ENCODE assay signal across 8 mouse cellular contexts in genomic region chr17:28697290-28698195, GRCm38 (mm10). TPM values are rescaled to one million over a fixed set of nuclear protein-coding genes. Genes with fewer than 3 reads are reported as not detected.
A peak's percentile ranks its signal among the peaks of the same experiment; 100 is the strongest.
DNase-seq lines count a peak whose midpoint lies in the region; ATAC-seq and TF ChIP-seq lines count a peak whose summit lies in the region.
"Had no signal": no experiment of that assay in that cellular context is flagged by ENCODE, and none has a peak within 500 bp of the region (broad histone marks: within the 10 kb centered on the region; RNA-seq: fewer than 3 reads in every experiment).

No protein-coding gene starts in this region.

- H3K27ac ChIP-seq in kidney, postnatal 0 days = peak overlapping the region; percentile 26; the same call in 1 of the 2 replicates
- H3K27ac ChIP-seq in kidney, embryonic 16.5 days (ENCODE audit: low read length) = no peak overlapping the region
- peak overlapping the region; percentile 75 for H3K27ac ChIP-seq in MEL (ENCODE audit: control insufficient read depth, low read depth, low read length)
- H3K27ac ChIP-seq in forebrain, embryonic 15.5 days (replicated peaks) = 0 out of 2 replicates have a peak overlapping the region, but pooled peaks have one; percentile 2
- H3K27ac ChIP-seq: neural tube, embryonic 12.5 days had no signal

- no peak for TF ChIP-seq RAD21 in MEL (IDR thresholded peaks at IDR 0.05; ENCODE audit: low read depth, low read length)

- H3K4me2 ChIP-seq in kidney, postnatal 0 days (ENCODE audit: low read length) = no peak overlapping the region
- H3K4me2 ChIP-seq in kidney, embryonic 16.5 days (replicated peaks; ENCODE audit: low read depth, low read length) = no peak overlapping the region
- H3K4me2 ChIP-seq in forebrain, embryonic 15.5 days (replicated peaks) = no peak overlapping the region
- H3K4me2 ChIP-seq: neural tube, embryonic 12.5 days had no signal

- H3K4me3 ChIP-seq in kidney, postnatal 0 days (replicated peaks; ENCODE audit: low read depth, low read length) = no peak overlapping the region
- no peak overlapping the region for H3K4me3 ChIP-seq in kidney, embryonic 16.5 days (ENCODE audit: low read length)
- no peak overlapping the region for H3K4me3 ChIP-seq in MEL (ENCODE audit: control insufficient read depth in 1 of 2, insufficient read depth in 1 of 2, low read depth in 2 of 2, low read length in 2 of 2)
- no peak overlapping the region for H3K4me3 ChIP-seq in forebrain, embryonic 15.5 days
- H3K4me3 ChIP-seq: neural tube, embryonic 12.5 days had no signal

- DNase-seq in kidney, postnatal 0 days (ENCODE audit: low spot score) = no peak
- DNase-seq in CD4-positive, CD25-positive, alpha-beta regulatory T cell, adult 2 months (ENCODE audit: low read depth, low spot score) = peak; percentile 89
- peak; percentile 93 for DNase-seq in MEL (ENCODE audit: low read depth, low spot score)
- DNase-seq in adrenal gland, adult (ENCODE audit: inconsistent age in 2 of 2, low spot score in 1 of 2) = no peak

- no peak for ATAC-seq in kidney, postnatal 0 days (replicated peaks; ENCODE audit: low FRiP score, low read depth)
- ATAC-seq in kidney, embryonic 16.5 days (ENCODE audit: low FRiP score, low TSS enrichment) = no peak
- peak; percentile 48; the same call in 1 of the 2 replicates for ATAC-seq in forebrain, embryonic 15.5 days (replicated peaks)
- ATAC-seq in megakaryocyte, adult 5-6 weeks (ENCODE audit: poor library complexity, severe bottlenecking) = peak; percentile 66

- no peaks in the 10 kb centered on the region for H3K36me3 ChIP-seq in kidney, postnatal 0 days (ENCODE audit: insufficient read depth, low read length)
- H3K36me3 ChIP-seq in kidney, embryonic 16.5 days (ENCODE audit: insufficient read depth, low read length) = no peaks in the 10 kb centered on the region
- peaks cover 3 to 91% of the 10 kb centered on the region in 2 experiments for H3K36me3 ChIP-seq in MEL (ENCODE audit: control insufficient read depth in 1 of 2, insufficient read depth in 2 of 2, low read length in 2 of 2)
- H3K36me3 ChIP-seq in forebrain, embryonic 15.5 days = no peaks in the 10 kb centered on the region
- H3K36me3 ChIP-seq: neural tube, embryonic 12.5 days had no signal

- TF ChIP-seq EP300 in MEL (IDR thresholded peaks at IDR 0.05; ENCODE audit: low read depth in 1 of 2, low read length in 2 of 2) = peak; percentile 99

- H3K27me3 ChIP-seq in kidney, postnatal 0 days (ENCODE audit: insufficient read depth, low read length) = no peaks in the 10 kb centered on the region
- H3K27me3 ChIP-seq in kidney, embryonic 16.5 days (ENCODE audit: insufficient read depth, low read length) = no peaks in the 10 kb centered on the region
- H3K27me3 ChIP-seq in MEL (ENCODE audit: control insufficient read depth in 1 of 2, insufficient read depth in 2 of 2, low read length in 2 of 2) = no peaks in the 10 kb centered on the region
- no peaks in the 10 kb centered on the region for H3K27me3 ChIP-seq in forebrain, embryonic 15.5 days
- H3K27me3 ChIP-seq: neural tube, embryonic 12.5 days had no signal

- no peaks in the 10 kb centered on the region for H3K9me3 ChIP-seq in kidney, postnatal 0 days (replicated peaks; ENCODE audit: low read length)
- no peaks in the 10 kb centered on the region for H3K9me3 ChIP-seq in kidney, embryonic 16.5 days (ENCODE audit: low read length)
- H3K9me3 ChIP-seq in MEL (replicated peaks; ENCODE audit: insufficient read depth, low read length) = no peaks in the 10 kb centered on the region
- no peaks in the 10 kb centered on the region for H3K9me3 ChIP-seq in forebrain, embryonic 15.5 days
- H3K9me3 ChIP-seq: neural tube, embryonic 12.5 days had no signal

- WGBS in kidney, postnatal 0 days = 68% methylated on average over 13 of the region's 13 CpGs
- 74% methylated on average over 13 of the region's 13 CpGs for WGBS in kidney, embryonic 16.5 days
- 65% methylated on average over 13 of the region's 13 CpGs for WGBS in forebrain, embryonic 15.5 days

- H3K9ac ChIP-seq in kidney, postnatal 0 days (ENCODE audit: low read depth, low read length) = peak overlapping the region; percentile 14; the same call in 1 of the 2 replicates
- H3K9ac ChIP-seq in kidney, embryonic 16.5 days (replicated peaks; ENCODE audit: low read length) = no peak overlapping the region
- H3K9ac ChIP-seq in MEL (ENCODE audit: control insufficient read depth, low read depth, low read length, poor library complexity, severe bottlenecking) = peak overlapping the region; percentile 26; the same call in 1 of the 2 replicates
- H3K9ac ChIP-seq in forebrain, embryonic 15.5 days (replicated peaks) = no peak overlapping the region
- H3K9ac ChIP-seq: neural tube, embryonic 12.5 days had no signal

- H3K4me1 ChIP-seq in kidney, postnatal 0 days (replicated peaks; ENCODE audit: insufficient read depth, low read length) = peaks cover 35% of the 10 kb centered on the region
- H3K4me1 ChIP-seq in kidney, embryonic 16.5 days (ENCODE audit: insufficient read depth, low read length) = peaks cover 42% of the 10 kb centered on the region
- peaks cover 17 to 57% of the 10 kb centered on the region in 2 experiments for H3K4me1 ChIP-seq in MEL (ENCODE audit: control insufficient read depth in 1 of 2, insufficient read depth in 2 of 2, low read length in 2 of 2)
- H3K4me1 ChIP-seq in forebrain, embryonic 15.5 days = peaks cover 45% of the 10 kb centered on the region

- H3K79me2 ChIP-seq in MEL (ENCODE audit: control insufficient read depth, insufficient read depth, low read length, poor library complexity) = peaks cover 76% of the 10 kb centered on the region

- TF ChIP-seq POLR2A in MEL (IDR thresholded peaks at IDR 0.05; ENCODE audit: control insufficient read depth in 1 of 2, insufficient read depth in 1 of 2, low read depth in 1 of 2, low read length in 2 of 2, poor library complexity in 1 of 2) = no peak; a peak in 1 of 4 replicates

- TF ChIP-seq CTCF in kidney, postnatal 0 days (IDR thresholded peaks at IDR 0.05; ENCODE audit: low read depth) = no peak
- TF ChIP-seq CTCF in MEL (IDR thresholded peaks at IDR 0.05 in 2 of 3, conservative IDR thresholded peaks at IDR 0.05 in 1 of 3; ENCODE audit: control insufficient read depth in 1 of 3, insufficient read depth in 1 of 3, low read depth in 2 of 3, low read length in 3 of 3, poor library complexity in 1 of 3, severe bottlenecking in 1 of 3) = no peak

TF ChIP-seq in MEL, 35 proteins besides CTCF, POLR2A, EP300 and RAD21 (continues in another document):
- TF ChIP-seq TBP (IDR thresholded peaks at IDR 0.05; ENCODE audit: low read depth, low read length) (no peak; the same call in 1 of the 2 replicates), MXI1 (IDR thresholded peaks at IDR 0.05; ENCODE audit: low read depth, low read length) (peak; percentile 96), MYC (IDR thresholded peaks at IDR 0.05; ENCODE audit: low read depth, low read length) (0 out of 2 replicates have a peak, but pooled peaks have one; percentile 68), USF2 (IDR thresholded peaks at IDR 0.05; ENCODE audit: borderline replicate concordance in 1 of 2, insufficient read depth in 1 of 2, low read depth in 1 of 2, low read length in 2 of 2) (no peak), MAZ (IDR thresholded peaks at IDR 0.05; ENCODE audit: low read depth, low read length) (no peak), GABPA (IDR thresholded peaks at IDR 0.05; ENCODE audit: low read depth, low read length) (no peak), RCOR1 (IDR thresholded peaks at IDR 0.05; ENCODE audit: low read depth, low read length) (peak; percentile 92), BHLHE40 (IDR thresholded peaks at IDR 0.05; ENCODE audit: borderline replicate concordance, low read depth, low read length) (peak; percentile 51; the same call in 1 of the 2 replicates), E2F4 (IDR thresholded peaks at IDR 0.05; ENCODE audit: borderline replicate concordance, low read depth, low read length) (no peak), JUND (IDR thresholded peaks at IDR 0.05; ENCODE audit: low read depth, low read length) (peak; percentile 96), TAL1 (IDR thresholded peaks at IDR 0.05; ENCODE audit: low read length) (peak; percentile 93), ETS1 (IDR thresholded peaks at IDR 0.05; ENCODE audit: low read depth, low read length) (peak; percentile 96), MYB (IDR thresholded peaks at IDR 0.05; ENCODE audit: low read depth, low read length) (peak; percentile 65; the same call in 1 of the 2 replicates), TCF12 (IDR thresholded peaks at IDR 0.05; ENCODE audit: low read depth, low read length) (peak; percentile 96)

RNA-seq across cellular contexts. Expression of gene Mapk14, which starts 6.4 kb away (rescaled TPM):
- polyA plus RNA-seq in kidney, postnatal 0 days (2015; fragmentation: Nextera tagmentation; extraction: Ambion mirVana) = 33.8 and 34.0 TPM in 2 replicates
- 42.6 and 44.3 TPM in 2 replicates for polyA plus RNA-seq in kidney, embryonic 16.5 days (2015; fragmentation: Nextera tagmentation; extraction: Ambion mirVana)
- total RNA-seq in MEL (2012; rRNA removed) = 61.5 and 67.3 TPM in 2 replicates
- 10 to 100 TPM in 1 of 2 experiments, not detected in 1; 93.2 TPM for polyA plus RNA-seq in MEL (2012; ENCODE audit: insufficient read depth in 1 of 2, insufficient read length in 2 of 2, low read depth in 1 of 2, low replicate concordance in 2 of 2, missing spikeins in 1 of 2)
- polyA plus RNA-seq in forebrain, embryonic 15.5 days (2015; fragmentation: Nextera tagmentation; extraction: Ambion mirVana) = 29.2 and 30.7 TPM in 2 replicates
- 163 and 164 TPM in 2 replicates for total RNA-seq in megakaryocyte, adult 5-6 weeks (2015)
- total RNA-seq in megakaryocyte, adult 5-6 weeks (2017) = 143 and 160 TPM in 2 replicates

RNA-seq across cellular contexts. Expression of gene Slc26a8, which starts 7.5 kb away (rescaled TPM):
- polyA plus RNA-seq in kidney, postnatal 0 days (2015; fragmentation: Nextera tagmentation; extraction: Ambion mirVana) = 0.56 and 0.76 TPM in 2 replicates
- 0.46 and 0.53 TPM in 2 replicates for polyA plus RNA-seq in kidney, embryonic 16.5 days (2015; fragmentation: Nextera tagmentation; extraction: Ambion mirVana)
- total RNA-seq in MEL (2012; rRNA removed) = 0.58 and 0.69 TPM in 2 replicates
- polyA plus RNA-seq in MEL (2012; ENCODE audit: insufficient read depth in 1 of 2, insufficient read length in 2 of 2, low read depth in 1 of 2, low replicate concordance in 2 of 2, missing spikeins in 1 of 2) = 1 to 10 TPM in 1 of 2 experiments, not detected in 1; 1.6 TPM
- polyA plus RNA-seq in forebrain, embryonic 15.5 days (2015; fragmentation: Nextera tagmentation; extraction: Ambion mirVana) = 1.4 and 1.7 TPM in 2 replicates
- total RNA-seq in megakaryocyte, adult 5-6 weeks (2015) = 0.52 and 0.58 TPM in 2 replicates
- total RNA-seq in megakaryocyte, adult 5-6 weeks (2017) = 0.33 TPM in 1 of 2 replicates, not detected in the other

RNA-seq across cellular contexts. Expression of gene AC170998.1, which starts 28.3 kb away (rescaled TPM):
- polyA plus RNA-seq in kidney, postnatal 0 days (2015; fragmentation: Nextera tagmentation; extraction: Ambion mirVana) = 0.66 and 0.71 TPM in 2 replicates
- polyA plus RNA-seq in kidney, embryonic 16.5 days (2015; fragmentation: Nextera tagmentation; extraction: Ambion mirVana) = 1.8 and 4.2 TPM in 2 replicates
- 0.42 and 0.92 TPM in 2 replicates for total RNA-seq in MEL (2012; rRNA removed)
- polyA plus RNA-seq in MEL (2012; ENCODE audit: insufficient read depth in 1 of 2, insufficient read length in 2 of 2, low read depth in 1 of 2, low replicate concordance in 2 of 2, missing spikeins in 1 of 2) = under 1 TPM in 1 of 2 experiments, not detected in 1; 0.42 TPM
- polyA plus RNA-seq in forebrain, embryonic 15.5 days (2015; fragmentation: Nextera tagmentation; extraction: Ambion mirVana) = 2.3 and 2.6 TPM in 2 replicates
- total RNA-seq in megakaryocyte, adult 5-6 weeks (2015) = 5.9 and 8.8 TPM in 2 replicates
- total RNA-seq in megakaryocyte, adult 5-6 weeks (2017) = 1.4 and 3.7 TPM in 2 replicates

Comparison
In these comparisons a context has a peak if more than half of its experiments do, and no peak if none do; other contexts are left out.
1. H3K9ac ChIP-seq: peak in kidney, postnatal 0 days (single experiment) and MEL (single experiment); none in kidney, embryonic 16.5 days (single experiment) and forebrain, embryonic 15.5 days (single experiment).
2. ATAC-seq: peak in forebrain, embryonic 15.5 days (single experiment) and megakaryocyte, adult 5-6 weeks (single experiment); none in kidney, postnatal 0 days (single experiment) and kidney, embryonic 16.5 days (single experiment).
3. DNase-seq: peak in CD4-positive, CD25-positive, alpha-beta regulatory T cell, adult 2 months (single experiment) and MEL (single experiment); none in kidney, postnatal 0 days (single experiment) and adrenal gland, adult (0 of 2).